Mouse (Mus musculus): ENCODE measurements around the gene Atp6v1e1. TPM values are rescaled to one million over a fixed set of nuclear protein-coding genes. Genes with fewer than 3 reads are reported as not detected.
A peak's percentile ranks its signal among the peaks of the same experiment; 100 is the strongest.

The Atp6v1e1 gene
- polyA plus RNA-seq, 1 experiment from 2014 or later = 326 TPM

- H3K36me3 ChIP-seq = peaks cover 24% of the 10 kb centered on the region
- no peak overlapping the region for H3K4me3 ChIP-seq (replicated peaks)
- H3K27ac ChIP-seq (replicated peaks) = no peak overlapping the region
- H3K27me3 ChIP-seq (replicated peaks) = no peaks in the 10 kb centered on the region
- H3K4me1 ChIP-seq = peaks cover 7% of the 10 kb centered on the region; the same call in 1 of the 2 replicates
- H3K4me2 ChIP-seq = no peak overlapping the region
- no peak overlapping the region for H3K9ac ChIP-seq (replicated peaks)
- no peak for ATAC-seq (ENCODE audit: low FRiP score)
- H3K9me3 ChIP-seq (replicated peaks) = no peaks in the 10 kb centered on the region
Measured at GRCm38 (mm10) chr6:120788904-120789303, 33.7 kb downstream of the Atp6v1e1 start.

DNA sequence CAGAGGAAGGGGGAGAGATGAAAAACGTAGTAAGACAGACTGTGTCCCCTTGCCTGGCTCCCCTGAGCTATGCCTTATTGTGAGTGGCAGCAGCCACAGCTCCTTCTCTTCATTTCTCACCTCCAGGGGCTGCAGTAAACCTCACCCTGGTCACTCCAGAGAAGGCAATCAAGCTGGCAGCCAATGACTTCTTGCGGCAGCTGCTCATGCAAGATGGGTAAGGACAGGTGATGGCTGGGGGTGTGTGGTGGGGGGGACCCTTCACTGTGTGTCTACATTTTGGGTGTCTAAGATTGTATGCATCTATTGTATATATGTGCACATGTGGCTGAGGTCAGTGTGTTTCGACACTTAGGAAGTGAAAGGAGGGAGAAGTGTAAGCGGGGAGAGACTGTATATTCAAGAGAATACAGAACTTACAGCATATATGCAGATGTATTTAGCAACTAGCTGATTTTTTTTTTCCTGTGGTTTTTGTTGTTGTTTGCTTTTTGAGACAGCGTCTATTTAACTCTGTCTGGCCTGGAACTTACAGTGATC lies 34.5 kb downstream of the Atp6v1e1 start:
- 80% methylated on average over 5 of the region's 5 CpGs for WGBS
- H3K27ac ChIP-seq (replicated peaks) = no peak overlapping the region

GRCm38 (mm10) chr6:120784351-120784750 lies 38.2 kb downstream of the Atp6v1e1 start:
- 48% methylated on average over 7 of the region's 7 CpGs for WGBS
- no peaks in the 10 kb centered on the region for H3K9me3 ChIP-seq (replicated peaks)
- H3K27ac ChIP-seq (replicated peaks) = no peak overlapping the region
- H3K27me3 ChIP-seq (replicated peaks) = no peaks in the 10 kb centered on the region
- no peak for ATAC-seq (ENCODE audit: low FRiP score)
- H3K4me3 ChIP-seq (replicated peaks) = no peak overlapping the region
- peaks cover 7% of the 10 kb centered on the region; the same call in 1 of the 2 replicates for H3K4me1 ChIP-seq
- no peaks in the 10 kb centered on the region for H3K36me3 ChIP-seq
- H3K4me2 ChIP-seq = no peak overlapping the region
- no peak overlapping the region for H3K9ac ChIP-seq (replicated peaks)

More for the DNA sequence above, 34.5 kb downstream of the Atp6v1e1 start:
- no peak overlapping the region for H3K4me2 ChIP-seq
- peaks cover 16% of the 10 kb centered on the region for H3K36me3 ChIP-seq
- H3K4me3 ChIP-seq (replicated peaks) = no peak overlapping the region
- H3K9me3 ChIP-seq (replicated peaks) = no peaks in the 10 kb centered on the region
- H3K4me1 ChIP-seq = peaks cover 7% of the 10 kb centered on the region; the same call in 1 of the 2 replicates
- no peaks in the 10 kb centered on the region for H3K27me3 ChIP-seq (replicated peaks)
- no peak overlapping the region for H3K9ac ChIP-seq (replicated peaks)
- ATAC-seq (ENCODE audit: low FRiP score) = no peak

DNA sequence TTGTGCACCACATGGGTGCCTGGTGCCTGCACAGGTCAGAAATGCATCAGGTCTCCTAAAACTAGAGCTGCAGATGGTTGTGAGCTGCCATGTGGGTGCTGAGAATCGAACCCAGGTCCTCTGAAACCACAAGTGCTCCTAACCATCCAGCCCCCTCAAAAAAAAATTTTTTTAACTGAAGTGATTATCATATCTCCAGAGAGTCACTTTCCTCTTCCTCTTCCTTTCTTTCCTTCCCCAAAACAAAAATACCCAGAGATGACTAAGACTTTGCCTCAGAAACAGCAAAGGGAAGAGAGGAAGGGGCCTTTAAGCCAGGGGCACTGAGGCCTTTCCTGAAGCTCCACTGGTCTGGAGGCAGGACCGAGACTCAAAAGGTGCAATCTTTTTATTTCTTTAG lies 39.6 kb downstream of the Atp6v1e1 start:
- H3K36me3 ChIP-seq = no peaks in the 10 kb centered on the region
- H3K4me2 ChIP-seq = no peak overlapping the region
- no peaks in the 10 kb centered on the region for H3K9me3 ChIP-seq (replicated peaks)
- H3K4me1 ChIP-seq = peaks cover 7% of the 10 kb centered on the region; the same call in 1 of the 2 replicates
- no peaks in the 10 kb centered on the region for H3K27me3 ChIP-seq (replicated peaks)
- WGBS = 86% methylated on average over 2 of the region's 2 CpGs
- no peak overlapping the region for H3K27ac ChIP-seq (replicated peaks)
- ATAC-seq (ENCODE audit: low FRiP score) = no peak
- no peak overlapping the region for H3K4me3 ChIP-seq (replicated peaks)
- H3K9ac ChIP-seq (replicated peaks) = no peak overlapping the region

DNA sequence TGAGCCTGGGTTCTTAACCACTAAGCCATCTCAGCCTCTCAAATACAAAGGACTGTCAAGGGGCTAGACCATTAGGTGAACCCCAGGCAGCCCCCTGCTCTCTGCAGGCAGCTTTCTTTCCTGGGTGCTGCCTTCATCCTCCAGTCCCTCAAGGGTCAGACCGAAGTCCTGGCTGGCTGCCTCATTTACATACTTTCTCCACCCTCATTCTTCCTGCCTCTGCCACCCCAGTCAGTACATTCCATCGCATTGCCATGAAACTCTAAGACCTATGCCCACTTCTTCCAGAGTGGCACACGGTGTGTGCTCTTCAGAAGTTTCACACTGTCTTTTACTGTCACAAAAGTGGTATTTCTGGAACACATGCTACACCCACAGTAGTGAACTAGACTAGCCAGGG lies 44.4 kb downstream of the Atp6v1e1 start:
- Histone ChIP-seq H3K27me3 (replicated peaks) (no peaks in the 10 kb centered on the region), H3K36me3 (no peaks in the 10 kb centered on the region), H3K4me2 (no peak overlapping the region), H3K4me3 (replicated peaks) (no peak overlapping the region), H3K9ac (replicated peaks) (no peak overlapping the region), H3K27ac (replicated peaks) (no peak overlapping the region), H3K4me1 (peaks cover 11% of the 10 kb centered on the region), H3K9me3 (replicated peaks) (no peaks in the 10 kb centered on the region)
- WGBS = 57% methylated on average over 3 of the region's 3 CpGs
- ATAC-seq (ENCODE audit: low FRiP score) = no peak

GRCm38 (mm10) chr6:120777533-120777932 lies 45.1 kb downstream of the Atp6v1e1 start:
- no peak for ATAC-seq (ENCODE audit: low FRiP score)

DNA sequence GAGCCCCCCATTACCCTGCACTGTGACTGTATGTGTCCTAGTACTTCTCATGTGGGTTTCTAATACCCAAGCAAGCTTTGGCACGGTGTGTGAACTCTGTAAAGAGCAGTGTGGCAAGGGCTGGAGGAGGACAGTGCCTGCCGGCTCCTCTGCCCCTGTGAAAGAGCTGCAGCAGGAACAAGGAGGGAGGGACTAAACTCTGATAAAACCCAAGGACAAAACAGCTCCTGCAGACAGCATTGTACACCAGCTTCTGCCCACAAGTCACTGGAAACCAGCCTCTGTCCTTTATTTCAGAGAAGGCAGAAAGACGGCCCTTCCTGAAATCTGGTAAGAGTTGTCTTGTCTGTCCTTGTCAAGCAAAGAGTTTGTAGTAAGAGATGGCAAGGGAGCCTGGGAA lies 46.3 kb downstream of the Atp6v1e1 start:
- no peaks in the 10 kb centered on the region for H3K36me3 ChIP-seq
- peak overlapping the region; percentile 35; the same call in 1 of the 2 replicates for H3K4me2 ChIP-seq
- peaks cover 15% of the 10 kb centered on the region for H3K4me1 ChIP-seq
- no peak overlapping the region for H3K9ac ChIP-seq (replicated peaks)
- ATAC-seq (ENCODE audit: low FRiP score) = no peak
- WGBS = 76% methylated on average over 3 of the region's 3 CpGs
- no peaks in the 10 kb centered on the region for H3K9me3 ChIP-seq (replicated peaks)
- no peaks in the 10 kb centered on the region for H3K27me3 ChIP-seq (replicated peaks)
- H3K4me3 ChIP-seq (replicated peaks) = no peak overlapping the region
- no peak overlapping the region for H3K27ac ChIP-seq (replicated peaks)

More at GRCm38 (mm10) chr6:120777533-120777932, 45.1 kb downstream of the Atp6v1e1 start:
- Histone ChIP-seq H3K9ac (replicated peaks) (no peak overlapping the region), H3K27ac (replicated peaks) (no peak overlapping the region), H3K4me1 (peaks cover 15% of the 10 kb centered on the region), H3K27me3 (replicated peaks) (no peaks in the 10 kb centered on the region), H3K4me3 (replicated peaks) (no peak overlapping the region), H3K4me2 (no peak overlapping the region), H3K36me3 (no peaks in the 10 kb centered on the region), H3K9me3 (replicated peaks) (no peaks in the 10 kb centered on the region)
- 89% methylated on average over 9 of the region's 9 CpGs for WGBS

- Histone ChIP-seq H3K9ac (replicated peaks) (no peak overlapping the region), H3K4me2 (peak overlapping the region; percentile 35), H3K27ac (replicated peaks) (peak overlapping the region; percentile 79), H3K4me3 (replicated peaks) (no peak overlapping the region), H3K27me3 (replicated peaks) (no peaks in the 10 kb centered on the region), H3K4me1 (peaks cover 15% of the 10 kb centered on the region), H3K9me3 (replicated peaks) (no peaks in the 10 kb centered on the region), H3K36me3 (no peaks in the 10 kb centered on the region)
- WGBS = 34% methylated on average over 6 of the region's 6 CpGs
- peak; percentile 51; the same call in 1 of the 2 replicates for ATAC-seq (ENCODE audit: low FRiP score)
Measured at GRCm38 (mm10) chr6:120773763-120774162, 48.8 kb downstream of the Atp6v1e1 start.

- no peaks in the 10 kb centered on the region for H3K27me3 ChIP-seq (replicated peaks)
- peaks cover 15% of the 10 kb centered on the region for H3K4me1 ChIP-seq
- H3K4me2 ChIP-seq = peak within 1 kb of the TSS; percentile 35
- H3K27ac ChIP-seq (replicated peaks) = peak within 1 kb of the TSS; percentile 79
- WGBS = 20% methylated on average over 5 of the region's 5 CpGs
- no peak within 1 kb of the TSS for H3K4me3 ChIP-seq (replicated peaks)
- peak; percentile 85 for ATAC-seq (ENCODE audit: low FRiP score)
- no peak within 1 kb of the TSS for H3K9ac ChIP-seq (replicated peaks)
- no peaks in the 10 kb centered on the region for H3K9me3 ChIP-seq (replicated peaks)
- H3K36me3 ChIP-seq = no peaks in the 10 kb centered on the region
Measured at GRCm38 (mm10) chr6:120773149-120773628, 49.4 kb downstream of the Atp6v1e1 start, which contains the start of gene Slc25a18. Gene Slc25a18 (plus strand): TSS chr6:120773578.

- Histone ChIP-seq H3K4me3 (replicated peaks) (no peak overlapping the region), H3K4me2 (no peak overlapping the region), H3K27me3 (replicated peaks) (no peaks in the 10 kb centered on the region), H3K9me3 (replicated peaks) (no peaks in the 10 kb centered on the region), H3K9ac (replicated peaks) (no peak overlapping the region), H3K4me1 (peaks cover 15% of the 10 kb centered on the region), H3K27ac (replicated peaks) (peak overlapping the region; percentile 79), H3K36me3 (no peaks in the 10 kb centered on the region)
- ATAC-seq (ENCODE audit: low FRiP score) = no peak
Measured at GRCm38 (mm10) chr6:120772025-120772424, 50.6 kb downstream of the Atp6v1e1 start.

DNA sequence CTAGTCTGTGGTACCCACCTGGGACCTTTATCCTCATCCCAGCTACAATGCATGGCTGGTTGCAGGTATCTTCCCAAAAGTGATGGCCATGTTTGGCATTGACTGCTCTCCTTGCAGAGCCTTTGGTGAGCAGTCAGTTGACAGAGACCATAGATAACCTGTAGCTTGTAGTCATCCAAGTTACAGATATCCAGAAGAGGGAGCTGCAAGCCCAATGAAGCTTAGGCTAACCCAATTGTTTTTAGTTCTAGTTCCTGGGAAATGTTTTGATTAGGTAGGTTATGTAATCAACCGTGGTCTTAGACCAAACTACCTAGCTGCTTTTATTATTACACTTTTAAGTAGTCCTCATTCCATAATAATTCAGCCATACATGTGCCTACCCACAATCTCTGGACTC lies 51.2 kb downstream of the Atp6v1e1 start:
- Histone ChIP-seq H3K4me2 (no peak overlapping the region), H3K4me3 (replicated peaks) (no peak overlapping the region), H3K4me1 (peaks cover 15% of the 10 kb centered on the region), H3K9ac (replicated peaks) (no peak overlapping the region), H3K27me3 (replicated peaks) (no peaks in the 10 kb centered on the region), H3K27ac (replicated peaks) (no peak overlapping the region), H3K9me3 (replicated peaks) (no peaks in the 10 kb centered on the region), H3K36me3 (no peaks in the 10 kb centered on the region)
- ATAC-seq (ENCODE audit: low FRiP score) = no peak
- 90% methylated on average over 1 of the region's 1 CpGs for WGBS

- Histone ChIP-seq H3K4me3 (replicated peaks) (no peak overlapping the region), H3K9me3 (replicated peaks) (no peaks in the 10 kb centered on the region), H3K27ac (replicated peaks) (no peak overlapping the region), H3K27me3 (replicated peaks) (no peaks in the 10 kb centered on the region), H3K36me3 (no peaks in the 10 kb centered on the region), H3K4me1 (peaks cover 15% of the 10 kb centered on the region), H3K4me2 (no peak overlapping the region), H3K9ac (replicated peaks) (no peak overlapping the region)
- 81% methylated on average over 1 of the region's 1 CpGs for WGBS
- no peak for ATAC-seq (ENCODE audit: low FRiP score)
Measured at GRCm38 (mm10) chr6:120769972-120770371, 52.6 kb downstream of the Atp6v1e1 start.

All from neural tube, embryonic 15.5 days (tissue).